Mouse (Mus musculus): ENCODE measurements at regions not wholly inside any gene's neighbourhood (a gene's known extent, or its start where the extent isn't known, plus 50 kb on each side); places are given as distances from the start of the nearest gene placed in this dataset.

DNA sequence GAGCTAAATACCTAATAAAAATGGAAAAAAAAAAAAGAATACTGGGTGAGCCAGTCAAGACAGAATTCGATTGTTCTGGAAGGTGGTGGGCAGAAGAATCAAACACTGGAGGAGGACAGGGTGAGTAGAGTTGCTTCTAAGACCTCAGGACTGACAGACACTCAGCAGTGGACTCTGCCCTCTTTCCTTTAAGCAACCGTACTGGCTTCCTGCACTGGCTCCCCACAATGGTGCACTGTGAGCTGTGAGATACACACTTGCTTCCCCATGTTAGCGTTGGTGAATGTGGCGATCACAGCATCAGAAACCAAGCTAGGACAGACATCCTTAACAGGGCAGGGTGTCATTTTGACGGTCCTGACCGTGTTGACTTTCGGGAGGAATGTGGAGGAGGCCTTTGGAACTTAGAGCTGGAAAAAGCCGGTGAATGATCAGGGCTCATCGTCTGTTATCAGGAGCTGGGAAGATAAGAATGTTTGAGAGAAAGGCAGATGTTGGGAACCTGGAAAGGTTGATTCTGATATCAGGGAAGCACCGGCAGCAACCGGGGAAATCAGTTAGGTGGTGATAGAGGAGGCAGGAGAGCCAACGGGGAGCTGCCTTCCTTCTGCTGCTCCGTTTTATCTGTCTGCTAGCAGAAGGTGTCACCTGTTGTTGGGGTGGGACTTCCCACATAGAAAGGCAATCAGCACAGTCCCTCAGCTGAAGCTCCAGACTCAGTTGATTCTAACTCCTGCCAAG lies 254.8 kb downstream of the Ajap1 start:
- in situ Hi-C loops (cut with MboI, MseI), result no loop called here

DNA sequence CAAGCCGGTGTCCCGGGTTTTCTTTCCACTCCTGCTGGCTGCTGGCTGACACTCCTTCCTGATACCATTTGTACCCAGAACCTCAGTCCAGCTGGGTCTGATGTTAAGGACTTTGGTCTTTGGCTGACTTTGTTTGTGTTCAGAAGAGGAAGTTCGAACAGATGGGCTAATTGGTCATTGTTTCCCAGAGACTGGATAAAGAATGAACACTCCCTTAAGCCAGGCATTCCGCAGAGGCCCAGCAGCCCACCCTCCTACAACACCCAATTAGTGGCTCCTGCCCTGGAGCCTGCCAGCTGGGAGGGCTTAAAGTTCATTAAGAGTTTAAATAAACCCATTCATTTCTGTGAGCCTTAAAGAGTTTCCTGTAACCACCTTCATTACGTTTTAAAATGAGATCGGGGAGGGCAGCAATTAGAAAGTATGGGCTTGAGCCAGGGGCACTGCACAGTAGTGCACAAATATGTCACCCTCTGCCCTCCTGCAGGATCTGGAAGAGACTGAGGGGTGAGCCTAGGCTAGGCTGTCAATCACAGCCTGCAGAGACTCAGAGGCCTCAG lies 257.9 kb downstream of the Ajap1 start:
- in situ Hi-C loops (cut with MboI, MseI), result no loop called here

DNA sequence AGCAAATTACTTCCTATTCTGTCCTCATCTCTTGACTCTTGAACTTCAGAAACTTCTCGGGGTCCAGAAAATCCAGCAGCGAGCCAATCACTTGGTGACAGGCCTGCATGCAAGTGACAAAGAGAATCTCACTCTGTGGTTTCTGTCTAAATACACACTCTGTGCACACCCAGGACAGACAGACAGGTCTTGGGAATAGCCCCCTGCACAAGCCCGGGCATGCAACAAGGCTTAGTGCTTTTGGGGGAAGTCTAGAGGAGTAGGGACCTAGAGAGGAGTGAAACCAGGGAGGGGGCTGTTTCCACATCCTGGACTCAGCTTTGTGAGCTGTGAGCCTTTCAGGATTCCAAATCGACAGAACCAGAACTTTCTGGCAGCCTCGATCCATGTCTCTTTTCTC lies 259.6 kb downstream of the Ajap1 start:
- in situ Hi-C loops (cut with MboI, MseI), result no loop called here

DNA sequence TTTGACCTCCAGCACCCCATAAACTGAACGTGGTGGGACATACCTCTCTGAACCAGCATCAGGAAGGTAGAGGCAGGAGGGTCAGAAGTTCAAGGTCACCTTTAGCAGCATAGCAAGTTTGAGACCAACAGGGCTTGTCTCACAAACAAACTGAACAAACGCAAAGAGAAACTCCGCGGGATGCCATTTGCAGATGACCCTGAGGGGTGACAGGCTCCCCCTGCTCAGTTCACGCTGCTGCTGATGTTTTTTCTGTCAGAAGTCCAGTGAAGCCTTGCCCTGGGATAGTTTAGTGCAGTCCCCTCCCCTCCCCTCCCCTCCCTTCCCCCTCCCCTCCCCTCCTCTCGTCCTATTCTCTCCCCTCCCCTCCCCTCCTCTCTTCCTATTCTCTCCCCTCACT lies 262.1 kb downstream of the Ajap1 start:
- in situ Hi-C loops (cut with MboI, MseI), result no loop called here

DNA sequence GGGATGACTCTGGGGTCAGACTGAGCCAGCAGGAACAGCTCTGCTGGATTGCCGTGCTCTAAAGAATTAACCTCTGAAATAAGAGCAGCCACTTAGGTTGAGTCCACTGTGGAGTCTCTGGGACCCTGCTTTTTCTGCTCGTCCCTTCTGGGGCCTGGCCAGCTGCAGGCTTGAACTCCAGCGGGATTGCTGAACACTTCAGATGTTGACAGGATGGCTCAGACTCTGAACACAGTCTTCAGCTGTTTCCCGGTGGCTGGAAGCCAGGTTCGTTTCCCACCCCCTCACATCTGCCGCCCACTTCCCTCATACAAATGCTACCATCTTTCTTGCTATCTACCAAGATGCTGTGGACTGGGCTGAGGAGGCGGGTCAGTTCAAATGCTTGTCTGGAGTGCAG lies 262.5 kb downstream of the Ajap1 start:
- in situ Hi-C loops (cut with MboI, MseI), result no loop called here

DNA sequence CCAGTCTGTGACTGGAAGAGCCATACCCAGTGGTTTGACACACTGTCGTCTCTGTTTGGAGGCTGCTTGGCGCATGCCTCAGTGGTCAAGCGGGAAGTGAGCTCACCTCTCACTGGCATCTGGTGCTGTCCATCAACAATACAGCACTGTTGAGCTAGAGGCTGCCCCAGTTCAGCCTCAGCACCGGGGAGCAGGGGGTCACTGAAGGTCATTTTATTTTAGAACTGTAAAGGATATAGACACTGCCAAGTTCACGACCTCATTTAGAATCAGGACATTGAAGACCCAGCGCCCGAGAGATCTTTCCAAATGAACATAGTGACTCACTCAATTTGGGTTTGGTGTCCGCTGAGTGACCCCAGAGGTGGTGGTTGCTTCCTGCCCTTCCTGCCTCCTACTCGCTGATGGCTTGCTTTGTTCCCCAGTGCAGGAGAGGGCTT lies 265.1 kb downstream of the Ajap1 start:
- in situ Hi-C loops (cut with MboI, MseI), result no loop called here

DNA sequence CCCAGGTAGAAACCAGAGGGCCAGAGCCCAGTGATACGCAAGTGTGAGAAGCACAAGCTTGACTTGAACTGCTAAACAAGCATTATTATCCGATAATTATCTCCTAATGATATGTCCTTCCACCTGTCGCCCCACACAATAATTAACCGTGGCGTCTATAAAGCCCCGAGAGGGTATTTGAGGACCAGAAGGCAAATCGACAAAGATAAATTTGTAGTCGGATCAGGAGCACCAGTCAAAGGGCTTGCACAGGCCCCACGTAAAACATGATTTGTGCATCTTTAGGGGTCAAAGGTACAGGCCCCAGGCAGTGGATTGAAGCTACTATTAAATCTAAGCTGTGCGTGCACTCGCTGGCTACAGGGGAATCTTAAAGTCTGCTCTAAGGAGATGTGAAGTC lies 270.5 kb downstream of the Ajap1 start:
- in situ Hi-C loops (cut with MboI, MseI), result no loop called here

DNA sequence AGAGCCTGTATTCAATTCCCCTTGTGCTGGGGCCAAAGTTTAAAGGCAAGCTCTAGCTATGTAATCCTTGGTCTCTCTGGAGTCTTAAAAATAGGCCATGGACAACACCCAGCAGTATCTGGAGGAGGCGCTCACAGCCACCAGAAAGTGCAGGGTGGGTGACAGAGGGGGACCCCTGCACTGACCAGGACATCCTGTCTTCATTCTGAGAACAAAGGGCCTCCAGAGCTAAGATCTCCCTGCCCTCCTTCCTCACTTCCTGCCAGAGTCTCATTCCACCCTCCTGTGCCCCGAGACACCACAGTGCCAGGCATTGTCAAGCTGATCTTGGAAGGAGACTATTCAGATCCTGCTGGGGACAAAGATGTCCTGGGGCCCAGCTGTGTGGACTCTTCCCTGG lies 273.8 kb downstream of the Ajap1 start:
- in situ Hi-C loops (cut with MboI, MseI), result no loop called here

DNA sequence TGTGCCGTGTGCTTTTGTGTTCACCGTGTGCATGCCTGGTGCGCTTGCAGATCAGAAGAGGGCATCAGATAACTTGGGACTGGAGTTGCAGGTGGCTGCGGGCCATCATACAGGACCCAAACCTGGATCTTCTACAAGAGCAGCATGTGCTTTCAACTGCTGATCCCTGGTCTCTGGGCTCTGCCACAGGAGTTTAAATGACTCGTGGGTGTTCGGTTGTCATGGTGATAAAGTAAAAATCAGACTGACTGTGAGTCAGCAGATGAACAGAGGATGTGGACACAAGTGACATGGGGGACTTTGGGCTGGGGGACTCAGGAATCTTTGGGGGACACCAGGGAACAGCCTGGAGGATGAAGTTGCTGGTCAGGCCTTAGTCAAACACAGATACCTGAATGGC lies 274.4 kb downstream of the Ajap1 start:
- in situ Hi-C loops (cut with MboI, MseI), result no loop called here

DNA sequence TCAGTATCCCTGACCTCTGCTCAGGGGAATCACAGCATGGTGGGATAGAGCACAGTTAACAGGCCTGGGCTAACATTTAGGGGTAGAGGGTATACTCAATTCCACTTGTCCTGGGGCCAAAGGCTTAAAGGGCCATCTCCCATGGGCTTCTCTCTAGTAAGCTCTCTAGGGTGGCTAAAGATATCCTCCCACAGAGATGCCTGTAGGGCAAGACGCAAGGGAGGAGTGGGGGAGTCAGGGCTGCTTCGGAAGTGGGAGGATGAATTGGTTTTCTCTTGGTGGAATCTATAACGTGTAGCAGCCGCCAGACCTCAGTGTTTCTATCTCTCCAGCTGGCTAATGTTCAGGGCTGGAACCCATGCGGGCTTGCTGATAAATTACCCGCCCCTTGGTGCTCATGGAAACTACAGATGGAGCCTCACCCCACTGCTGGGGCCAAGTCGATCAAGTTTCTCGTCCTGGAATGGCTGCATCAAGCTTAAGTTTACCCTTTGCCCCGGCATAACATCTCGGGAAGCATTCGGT lies 275.0 kb downstream of the Ajap1 start:
- in situ Hi-C loops (cut with MboI, MseI), result no loop called here

DNA sequence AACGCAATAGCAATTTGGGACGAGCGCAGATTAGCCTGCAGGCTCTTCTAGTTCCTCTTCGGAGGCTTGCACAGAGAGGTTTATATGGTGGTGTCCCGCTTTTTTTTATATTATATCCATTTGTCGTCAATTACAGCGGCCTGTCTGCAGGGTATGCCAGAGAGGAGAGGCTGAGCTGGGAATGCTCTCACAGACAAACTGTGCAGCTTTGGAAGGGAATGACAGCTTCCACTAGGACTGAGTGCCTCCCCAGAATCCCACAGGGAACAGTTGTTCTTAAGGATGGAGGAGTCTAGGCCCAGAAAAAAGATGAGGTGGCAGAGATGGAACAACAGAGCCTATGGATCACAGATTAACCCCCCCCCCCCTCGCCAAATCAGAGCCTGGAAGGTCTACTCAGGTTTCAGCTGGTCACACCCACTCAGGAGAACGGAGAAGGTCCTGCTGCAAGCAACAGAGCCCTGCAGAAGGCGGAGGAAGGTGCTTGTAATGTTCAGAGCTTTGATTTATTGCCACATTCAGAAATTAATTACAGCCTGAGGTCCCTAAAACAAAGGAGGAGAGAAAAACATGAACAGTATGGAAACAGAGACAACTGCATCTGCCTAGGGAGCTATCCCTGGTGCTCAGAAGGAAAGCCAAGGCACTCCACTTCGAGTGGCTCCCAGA lies 275.7 kb downstream of the Ajap1 start:
- in situ Hi-C loops (cut with MboI, MseI), result no loop called here

DNA sequence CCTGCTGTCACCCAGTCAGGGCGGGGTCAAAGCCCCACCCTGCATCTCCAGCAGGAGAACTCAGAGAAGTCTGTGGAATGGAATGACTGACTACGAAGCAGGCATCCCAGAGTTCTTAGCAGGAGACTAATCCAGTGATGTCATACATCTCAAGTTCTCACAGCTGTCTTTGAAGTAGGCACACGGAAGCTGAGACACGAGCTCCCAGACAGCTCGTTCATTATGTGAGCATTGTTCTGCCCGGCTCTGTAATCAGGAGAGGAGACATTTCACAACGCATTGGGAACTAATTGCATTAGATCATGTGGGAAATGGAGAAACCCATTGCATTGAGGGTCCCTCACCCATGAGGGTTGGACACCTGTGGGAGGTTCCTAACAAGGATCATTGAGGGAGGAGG lies 277.8 kb downstream of the Ajap1 start:
- in situ Hi-C loops (cut with MboI, MseI), result no loop called here

DNA sequence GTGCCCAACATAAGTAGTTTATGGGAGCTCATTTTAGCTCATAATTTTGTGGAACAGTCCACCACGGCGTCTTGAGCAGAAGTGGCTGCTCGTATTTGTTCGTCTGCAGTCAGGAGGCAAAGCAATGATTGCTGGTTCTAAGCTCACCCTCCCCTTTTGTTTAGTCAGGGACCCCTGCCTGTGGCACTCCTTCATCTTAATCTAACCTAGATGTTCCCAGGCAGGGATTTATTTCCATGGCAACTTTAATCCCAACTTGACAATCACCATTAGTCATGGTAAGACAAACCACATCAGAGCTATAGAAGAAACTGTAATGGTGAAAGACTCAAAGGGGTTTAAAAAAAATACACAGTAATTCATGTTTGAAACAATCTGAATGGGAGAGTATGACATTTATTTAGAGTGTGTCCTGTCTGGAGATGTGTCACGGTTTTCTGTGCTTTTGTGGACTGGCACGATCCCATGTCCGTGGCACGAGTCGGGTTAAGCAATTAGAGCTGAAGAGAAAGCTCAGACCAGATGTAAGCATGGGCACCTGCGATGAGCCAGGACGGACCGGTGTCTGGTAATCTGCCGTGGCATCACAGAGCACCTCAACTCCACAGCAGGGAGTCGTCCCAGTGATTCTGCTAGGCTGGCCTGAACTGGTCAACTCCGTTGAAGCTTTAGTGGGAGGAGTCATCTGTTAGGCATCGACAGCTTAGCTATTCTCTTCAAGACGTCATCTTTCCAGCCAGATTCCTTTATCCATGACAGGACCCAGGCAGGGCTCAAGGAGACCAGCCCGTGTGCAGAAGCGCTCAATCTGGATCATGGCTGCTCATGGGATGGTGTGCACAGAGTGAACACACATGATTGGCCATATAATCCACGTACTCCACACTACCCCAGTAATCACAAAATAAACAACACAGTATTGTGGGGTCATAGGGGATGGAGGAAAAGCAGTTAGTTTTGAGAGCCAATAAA lies 281.5 kb downstream of the Ajap1 start:
- in situ Hi-C loops (cut with MboI, MseI), result no loop called here

DNA sequence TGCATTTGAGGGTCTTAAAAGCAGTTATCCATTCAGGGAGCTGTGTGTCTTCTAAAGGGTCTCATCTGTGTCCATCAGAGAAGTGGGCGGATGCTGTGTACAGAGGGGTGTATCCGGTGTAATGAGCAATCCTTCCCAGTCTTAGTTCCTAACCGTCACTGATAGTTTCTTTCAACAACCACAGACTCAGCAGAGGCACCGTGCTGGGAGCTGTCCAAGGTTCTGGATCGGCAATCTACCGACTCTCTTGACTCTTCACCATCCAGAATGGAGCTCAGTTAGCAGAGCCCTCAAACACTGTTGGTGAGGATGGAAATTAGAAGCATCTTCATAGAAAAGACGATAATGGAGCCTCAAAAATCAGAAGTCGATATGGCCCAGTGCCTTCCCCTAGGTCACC lies 293.1 kb downstream of the Ajap1 start:
- in situ Hi-C loops (cut with MboI, MseI), result no loop called here

DNA sequence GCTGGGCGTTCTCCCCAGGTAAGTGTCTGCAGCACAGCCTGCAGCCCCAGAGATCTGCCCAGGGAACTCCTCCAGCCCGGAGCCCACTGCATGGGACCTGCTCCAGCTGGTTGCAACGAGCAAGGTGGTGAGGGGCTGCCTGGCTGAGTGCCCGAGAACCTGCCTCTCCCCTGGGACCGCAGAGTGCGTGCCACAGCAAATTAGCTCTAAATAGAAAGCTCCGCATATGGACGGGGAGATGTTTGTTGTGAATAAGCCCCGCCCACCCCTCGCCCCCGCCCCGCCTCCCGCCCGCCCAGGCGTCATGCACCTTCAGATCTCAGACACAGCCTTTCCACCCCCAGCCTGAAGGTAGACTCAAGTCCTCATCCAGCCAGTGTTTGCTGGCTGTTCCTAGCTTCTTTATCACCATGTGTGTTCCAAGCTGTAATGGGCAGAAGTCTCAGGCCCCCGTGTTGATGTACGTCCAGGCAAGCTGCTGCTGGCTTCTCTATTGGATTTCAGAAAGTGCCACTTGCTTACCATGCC lies 294.0 kb downstream of the Ajap1 start:
- in situ Hi-C loops (cut with MboI, MseI), result no loop called here

DNA sequence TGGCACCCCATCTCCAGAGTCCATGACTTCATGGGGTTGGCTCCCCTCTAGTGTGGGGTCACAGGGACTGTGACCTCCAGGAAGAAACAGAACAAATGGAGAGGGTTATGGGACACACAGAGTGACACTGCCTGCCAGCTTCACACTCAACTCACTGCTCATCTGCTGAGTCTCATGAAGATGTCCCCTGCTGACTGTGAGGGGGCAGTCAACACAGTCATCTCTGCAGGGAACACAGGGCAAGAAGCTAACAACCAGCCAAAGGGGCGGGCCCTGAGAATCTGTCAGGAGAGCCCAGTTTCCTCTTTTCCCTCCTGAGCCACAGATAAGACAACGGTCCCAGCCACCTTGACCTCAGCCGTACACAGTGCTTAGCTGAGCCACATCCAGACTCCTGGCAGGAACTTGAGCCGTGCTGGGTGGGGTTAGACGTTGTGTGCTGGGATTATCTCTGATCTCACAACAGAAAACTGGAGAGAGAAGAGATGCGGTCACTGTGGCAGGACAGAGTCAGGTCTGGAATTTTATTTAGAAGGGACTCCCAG lies 294.6 kb downstream of the Ajap1 start:
- in situ Hi-C loops (cut with MboI, MseI), result no loop called here

DNA sequence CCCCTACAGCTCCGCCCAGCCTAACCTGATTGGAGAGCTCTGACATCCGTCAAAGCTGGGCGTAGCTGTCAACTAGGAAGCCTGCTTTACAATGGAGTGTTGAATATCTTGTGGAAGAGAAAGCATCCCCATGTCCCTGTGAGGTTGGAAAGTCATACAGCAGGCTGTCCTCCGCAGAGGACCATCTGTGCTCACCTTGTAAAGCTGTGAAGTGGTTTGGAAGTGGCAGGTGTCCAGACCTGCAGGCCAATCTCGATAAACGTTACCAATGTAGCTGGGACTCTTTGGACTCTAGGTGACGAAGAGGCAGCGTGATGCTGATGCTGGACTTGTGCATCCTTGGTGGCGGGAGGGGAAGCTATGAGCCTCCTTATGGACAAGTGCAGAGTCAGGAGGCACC lies 305.1 kb downstream of the Ajap1 start:
- in situ Hi-C loops (cut with MboI, MseI), result no loop called here

DNA sequence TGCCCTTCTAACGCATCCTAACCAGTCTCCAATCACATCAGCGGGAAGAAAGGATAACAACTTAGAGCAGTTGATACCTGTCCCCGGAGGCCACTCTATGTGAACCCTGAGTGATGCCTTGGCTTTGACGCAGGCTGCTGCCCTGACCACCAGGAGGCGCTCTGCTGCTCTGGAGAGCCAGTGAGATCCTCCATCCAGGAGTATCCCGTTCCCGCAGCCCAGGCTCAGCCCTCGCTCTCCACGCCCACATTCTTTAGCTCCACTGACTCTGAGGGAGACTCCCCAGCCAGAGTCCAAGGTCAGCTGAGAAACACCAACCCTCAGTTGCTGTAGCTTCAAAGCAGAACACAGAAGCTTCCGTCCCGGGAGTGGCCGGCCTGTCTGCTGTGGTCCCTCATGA lies 307.0 kb downstream of the Ajap1 start:
- in situ Hi-C loops (cut with MboI, MseI), result no loop called here

DNA sequence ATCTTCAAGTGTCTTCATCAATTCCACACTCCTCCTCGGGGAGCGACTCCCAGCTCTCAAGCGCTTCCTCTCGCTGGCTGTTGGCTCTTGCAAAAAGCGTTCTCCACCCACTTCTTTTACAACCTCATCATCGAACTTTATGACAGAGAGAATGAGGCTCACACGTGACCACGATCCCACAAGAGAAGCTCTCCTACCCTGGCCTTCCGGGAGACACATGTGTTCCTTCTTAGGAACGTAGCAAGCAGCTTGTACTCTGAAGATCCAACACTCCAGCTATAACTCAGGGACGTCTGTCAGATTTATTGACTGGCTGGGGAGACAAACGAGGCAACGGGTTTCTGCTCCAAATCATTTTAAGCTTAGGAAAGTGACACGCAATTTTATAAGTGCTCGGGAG lies 307.5 kb downstream of the Ajap1 start:
- in situ Hi-C loops (cut with MboI, MseI), result no loop called here

DNA sequence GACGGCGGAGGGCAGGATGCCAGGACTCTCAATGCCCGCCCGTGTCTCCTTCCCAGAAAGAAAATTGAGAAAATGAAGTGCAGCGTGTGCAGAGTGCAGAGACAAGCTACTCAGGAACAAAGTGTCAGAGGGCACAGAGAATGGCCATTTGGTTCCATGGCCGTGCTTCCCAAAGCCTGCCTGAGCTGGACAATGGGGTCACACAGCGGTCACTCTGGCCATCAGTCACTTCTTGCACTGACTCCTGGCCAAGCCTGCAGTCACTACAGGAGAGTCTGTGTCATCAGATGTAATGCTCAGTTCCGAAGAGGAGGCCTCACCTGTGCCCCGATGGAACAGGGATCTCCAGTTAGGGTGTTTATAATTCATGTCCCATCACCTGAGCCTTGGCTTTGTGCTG lies 312.6 kb downstream of the Ajap1 start:
- in situ Hi-C loops (cut with MboI, MseI), result no loop called here

DNA sequence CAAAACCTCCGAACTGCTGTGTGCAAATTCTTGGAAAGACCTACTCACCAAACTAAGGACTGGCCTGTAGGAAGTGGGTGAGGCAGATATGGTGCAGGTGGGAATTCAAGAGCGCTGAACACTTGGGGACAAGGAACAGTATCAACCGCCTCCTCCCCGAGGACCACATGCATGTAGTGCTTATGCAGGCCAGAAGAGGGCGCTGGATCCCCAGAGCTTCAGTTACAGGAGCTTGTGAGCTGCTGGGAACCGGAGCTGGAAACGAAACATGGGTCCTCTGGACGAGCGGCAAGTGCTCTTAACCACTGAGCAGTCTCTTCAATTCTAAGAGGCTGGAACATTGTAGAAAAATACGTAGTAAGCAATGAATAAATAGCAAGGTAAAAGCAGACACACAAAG lies 317.8 kb downstream of the Ajap1 start:
- in situ Hi-C loops (cut with MboI, MseI), result no loop called here

Measured in T-helper 2 cell (primary cell).